ENCODE assay signal across 17 mouse cellular contexts in the genomic region with DNA sequence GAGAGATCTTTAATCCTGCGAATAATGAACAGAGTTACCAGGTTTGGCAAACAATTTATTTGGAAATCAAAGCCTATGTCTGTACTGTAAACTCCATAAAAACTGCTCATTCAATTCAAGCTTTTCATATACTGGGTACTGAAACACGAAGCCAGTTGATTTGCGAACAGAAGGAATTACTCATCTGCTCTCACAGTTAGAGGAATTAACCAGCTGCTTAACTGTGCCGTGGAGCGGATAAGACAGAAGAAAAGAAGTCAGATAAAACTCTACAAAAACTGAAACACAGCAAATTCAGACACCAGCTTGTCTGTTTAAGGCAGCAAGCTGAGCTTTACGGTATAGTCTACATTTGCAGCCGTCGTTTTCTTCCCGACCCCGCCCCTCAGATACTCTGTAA. TPM values are rescaled to one million over a fixed set of nuclear protein-coding genes. Genes with fewer than 3 reads are reported as not detected.
DNase-seq lines count a peak whose midpoint lies in the region; ATAC-seq lines count a peak whose summit lies in the region.
"Had no signal": no experiment of that assay in that cellular context is flagged by ENCODE, and none has a peak within 500 bp of the region (broad histone marks: within the 10 kb centered on the region; RNA-seq: fewer than 3 reads in every experiment).

No protein-coding gene starts in this region.

- ATAC-seq in forebrain, embryonic 16.5 days, result peak; percentile 34; the same call in 1 of the 2 replicates
- ATAC-seq in forebrain, embryonic 15.5 days (replicated peaks), result no peak; the same call in 1 of the 2 replicates
- ATAC-seq: intestine, embryonic 16.5 days had no signal

- no peaks in the 10 kb centered on the region for H3K4me1 ChIP-seq in forebrain, embryonic 16.5 days (replicated peaks; ENCODE audit: control insufficient read depth, insufficient read depth, low read length)
- no peaks in the 10 kb centered on the region for H3K4me1 ChIP-seq in forebrain, embryonic 15.5 days
- H3K4me1 ChIP-seq: forebrain, embryonic 12.5 days; heart, embryonic 15.5 days; hindbrain, embryonic 15.5 days had no signal

- WGBS in forebrain, embryonic 16.5 days, result 75% methylated on average over 10 of the region's 10 CpGs
- 82% methylated on average over 10 of the region's 10 CpGs for WGBS in forebrain, embryonic 15.5 days

- H3K4me2 ChIP-seq in forebrain, embryonic 16.5 days (ENCODE audit: low read length), result no peak overlapping the region
- no peak overlapping the region for H3K4me2 ChIP-seq in forebrain, embryonic 15.5 days (replicated peaks)
- H3K4me2 ChIP-seq: embryonic facial prominence, embryonic 15.5 days; forebrain, embryonic 12.5 days; heart, embryonic 11.5 days; heart, embryonic 15.5 days; hindbrain, embryonic 15.5 days had no signal

- peak; percentile 1 for DNase-seq in heart, postnatal 4 days
- DNase-seq in heart, postnatal 10 days, result no peak
- peak; percentile 8 for DNase-seq in testis, postnatal 10 days (ENCODE audit: low spot score)
- no peak for DNase-seq in testis, postnatal 14 days (ENCODE audit: low spot score)
- no peak for DNase-seq in cerebellum, postnatal 14 days
- DNase-seq: adrenal gland, postnatal 10 days; cerebellum, adult 9-11 months; gastrocnemius, postnatal 36 days had no signal

- no peak overlapping the region for H3K9ac ChIP-seq in forebrain, embryonic 16.5 days (replicated peaks; ENCODE audit: low read depth, low read length)
- H3K9ac ChIP-seq in forebrain, embryonic 15.5 days (replicated peaks), result no peak overlapping the region
- H3K9ac ChIP-seq: embryonic facial prominence, embryonic 15.5 days; forebrain, embryonic 12.5 days; heart, embryonic 15.5 days; hindbrain, embryonic 15.5 days had no signal

- intact Hi-C loops in heart, postnatal 10 days (cut with DNase I), result no loop called here

- H3K36me3 ChIP-seq in forebrain, embryonic 16.5 days (ENCODE audit: control insufficient read depth, insufficient read depth), result peaks cover 17% of the 10 kb centered on the region; the same call in 1 of the 2 replicates
- peaks cover 36% of the 10 kb centered on the region for H3K36me3 ChIP-seq in forebrain, embryonic 15.5 days

- no peaks in the 10 kb centered on the region for H3K9me3 ChIP-seq in forebrain, embryonic 16.5 days (ENCODE audit: control insufficient read depth, low read length)
- H3K9me3 ChIP-seq in forebrain, embryonic 15.5 days, result no peaks in the 10 kb centered on the region
- H3K9me3 ChIP-seq: embryonic facial prominence, embryonic 15.5 days; forebrain, embryonic 12.5 days; heart, embryonic 15.5 days; hindbrain, embryonic 15.5 days had no signal

- H3K4me3 ChIP-seq in forebrain, embryonic 16.5 days (replicated peaks; ENCODE audit: low read length), result no peak overlapping the region
- H3K4me3 ChIP-seq in forebrain, embryonic 15.5 days, result no peak overlapping the region
- H3K4me3 ChIP-seq: embryonic facial prominence, embryonic 15.5 days; erythroblast, embryonic 14.5 days; forebrain, embryonic 12.5 days; heart, embryonic 15.5 days; hindbrain, embryonic 15.5 days had no signal

- no peak overlapping the region for H3K27ac ChIP-seq in forebrain, embryonic 16.5 days (ENCODE audit: low read length)
- no peak overlapping the region for H3K27ac ChIP-seq in forebrain, embryonic 15.5 days (replicated peaks)
- H3K27ac ChIP-seq: embryonic facial prominence, embryonic 15.5 days; forebrain, embryonic 12.5 days; heart, embryonic 15.5 days; hindbrain, embryonic 15.5 days had no signal

- H3K27me3 ChIP-seq in forebrain, embryonic 16.5 days (replicated peaks; ENCODE audit: control insufficient read depth, insufficient read depth, low read length), result no peaks in the 10 kb centered on the region
- no peaks in the 10 kb centered on the region for H3K27me3 ChIP-seq in forebrain, embryonic 15.5 days
- H3K27me3 ChIP-seq: embryonic facial prominence, embryonic 15.5 days; forebrain, embryonic 12.5 days; heart, embryonic 15.5 days; hindbrain, embryonic 15.5 days had no signal

RNA-seq across cellular contexts. Expression of a gene that starts 43.9 kb away (rescaled TPM):
- polyA plus RNA-seq in forebrain, embryonic 16.5 days (2015; fragmentation: Nextera tagmentation; extraction: Ambion mirVana), result 27.3 and 27.9 TPM in 2 replicates
- 25.6 and 26.2 TPM in 2 replicates for polyA plus RNA-seq in forebrain, embryonic 15.5 days (2015; fragmentation: Nextera tagmentation; extraction: Ambion mirVana)
- total RNA-seq in heart, postnatal 4 days (2021), result 10 to 100 TPM; 19.0 to 20.1 TPM
- total RNA-seq in heart, postnatal 10 days (2021), result 10 to 100 TPM; 23.6 to 24.6 TPM

Comparison
In these comparisons a context has a peak if more than half of its experiments do, and no peak if none do; other contexts are left out.
1. DNase-seq: peak in heart, postnatal 4 days (single experiment) and testis, postnatal 10 days (single experiment); none in heart, postnatal 10 days (0 of 2), testis, postnatal 14 days (single experiment) and cerebellum, postnatal 14 days (0 of 2).